Mouse (Mus musculus) forebrain, embryonic 13.5 days (tissue): ENCODE data around the gene Gm49711. TPM values are rescaled to one million over a fixed set of nuclear protein-coding genes. Genes with fewer than 3 reads are reported as not detected.
A peak's percentile ranks its signal among the peaks of the same experiment; 100 is the strongest.

Experiments used
- ATAC-seq: fragments of 200-750 bp; cut with Nextera tagmentation; 2 replicates; pipeline ENCODE4 v1.8.0; 2017
- H3K27ac ChIP-seq: fragments of 300-500 bp; sonication (generic); 2 replicates; pipeline ENCODE4 v1.5.1; 2015; ENCODE audit warnings: inconsistent platforms, mild to moderate bottlenecking, moderate library complexity
- H3K27me3 ChIP-seq: fragments of 300-500 bp; sonication (generic); 2 replicates; pipeline ENCODE4 v1.6.1; 2015; ENCODE audit warnings: mild to moderate bottlenecking, inconsistent platforms
- H3K36me3 ChIP-seq: fragments of 300-500 bp; sonication (generic); 2 replicates; pipeline ENCODE4 v1.6.1; 2015; ENCODE audit warnings: mild to moderate bottlenecking, inconsistent platforms; ENCODE audit not compliant: poor library complexity, severe bottlenecking
- H3K4me1 ChIP-seq: fragments of 300-500 bp; sonication (generic); 2 replicates; pipeline ENCODE4 v1.6.1; 2015; ENCODE audit warnings: inconsistent platforms
- H3K4me2 ChIP-seq: fragments of 300-500 bp; sonication (generic); 2 replicates; pipeline ENCODE4 v1.6.1; 2015; ENCODE audit warnings: inconsistent platforms, mild to moderate bottlenecking, moderate library complexity
- H3K4me3 ChIP-seq: fragments of 300-500 bp; sonication (generic); 2 replicates; pipeline ENCODE4 v1.5.1; 2015; ENCODE audit warnings: mild to moderate bottlenecking, inconsistent platforms
- H3K9ac ChIP-seq: fragments of 300-500 bp; sonication (generic); 2 replicates; pipeline ENCODE4 v1.6.1; 2015; ENCODE audit warnings: mild to moderate bottlenecking, inconsistent platforms
- H3K9me3 ChIP-seq: fragments of 300-500 bp; sonication (generic); replicated peaks from 2 replicates; pipeline ENCODE4 v1.6.1; 2016; ENCODE audit warnings: inconsistent platforms
- WGBS: fragments of 180-500 bp; shearing (Covaris S2); methylation state at CpG from one replicate; pipeline ENCODE4 v1.1.7; 2015; 5-methylcytosine and 5-hydroxymethylcytosine counted together
- polyA plus RNA-seq: library from polyadenylated mRNA; unstranded; fragments of >200 nt; fragmentation: Nextera tagmentation; extraction: Ambion mirVana; gene quantifications from 2 replicates; pipeline ENCODE4 v1.2.1, GENCODE M21; 2015

Gm49711 gene
- polyA plus RNA-seq, 1 experiment from 2014 or later = 0.18 TPM

DNA sequence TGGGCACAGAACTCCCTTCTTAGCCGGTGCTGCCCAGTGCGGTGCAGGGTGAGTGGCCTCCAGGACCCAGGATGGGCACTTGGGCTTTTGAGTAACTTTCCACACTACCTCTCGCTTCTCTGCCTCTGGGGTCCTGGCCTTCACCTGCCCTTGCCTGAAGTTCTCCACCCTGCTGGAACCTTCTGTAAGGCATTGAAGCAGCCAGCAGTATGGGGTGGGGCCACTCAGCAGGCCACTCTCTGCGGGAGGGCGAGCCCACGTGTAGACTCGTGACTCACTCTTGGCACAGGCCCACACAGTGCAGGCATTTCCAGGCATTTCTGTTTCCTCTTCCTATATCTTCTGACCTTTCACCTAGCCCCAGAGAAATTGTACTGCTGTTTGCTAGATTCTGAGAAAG is 18.7 kb upstream of the Gm49711 start:
- H3K4me1 ChIP-seq = no peaks in the 10 kb centered on the region
- H3K27me3 ChIP-seq = no peaks in the 10 kb centered on the region
- ATAC-seq = no peak
- 96% methylated on average over 7 of the region's 7 CpGs for WGBS
- H3K9me3 ChIP-seq = no peaks in the 10 kb centered on the region
- no peaks in the 10 kb centered on the region for H3K36me3 ChIP-seq
- no peak overlapping the region for H3K4me2 ChIP-seq
- no peak overlapping the region for H3K4me3 ChIP-seq
- H3K27ac ChIP-seq = no peak overlapping the region
- H3K9ac ChIP-seq = no peak overlapping the region

DNA sequence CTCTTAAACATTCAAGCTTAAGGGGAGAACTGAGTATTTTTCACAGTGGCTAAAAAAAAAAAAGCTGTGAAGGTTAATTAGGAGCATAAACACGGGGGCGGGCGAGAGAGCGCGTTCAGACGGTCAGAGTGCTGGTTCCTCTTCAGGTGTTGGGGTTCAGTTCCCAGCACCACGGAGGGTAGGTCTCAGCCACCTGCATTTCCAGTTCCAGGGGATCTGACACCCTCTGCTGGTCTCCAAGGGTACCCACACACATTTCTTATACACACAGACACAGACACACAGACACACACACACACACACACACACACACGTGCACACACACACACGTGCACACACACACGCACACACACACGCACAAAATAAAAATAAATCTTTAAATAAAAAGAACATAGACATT is 18.1 kb upstream of the Gm49711 start:
- Histone ChIP-seq H3K27ac (no peak overlapping the region), H3K4me3 (no peak overlapping the region), H3K9me3 (no peaks in the 10 kb centered on the region), H3K4me1 (no peaks in the 10 kb centered on the region), H3K9ac (no peak overlapping the region), H3K4me2 (no peak overlapping the region), H3K27me3 (no peaks in the 10 kb centered on the region), H3K36me3 (no peaks in the 10 kb centered on the region)
- WGBS = 96% methylated on average over 11 of the region's 11 CpGs
- no peak for ATAC-seq

DNA sequence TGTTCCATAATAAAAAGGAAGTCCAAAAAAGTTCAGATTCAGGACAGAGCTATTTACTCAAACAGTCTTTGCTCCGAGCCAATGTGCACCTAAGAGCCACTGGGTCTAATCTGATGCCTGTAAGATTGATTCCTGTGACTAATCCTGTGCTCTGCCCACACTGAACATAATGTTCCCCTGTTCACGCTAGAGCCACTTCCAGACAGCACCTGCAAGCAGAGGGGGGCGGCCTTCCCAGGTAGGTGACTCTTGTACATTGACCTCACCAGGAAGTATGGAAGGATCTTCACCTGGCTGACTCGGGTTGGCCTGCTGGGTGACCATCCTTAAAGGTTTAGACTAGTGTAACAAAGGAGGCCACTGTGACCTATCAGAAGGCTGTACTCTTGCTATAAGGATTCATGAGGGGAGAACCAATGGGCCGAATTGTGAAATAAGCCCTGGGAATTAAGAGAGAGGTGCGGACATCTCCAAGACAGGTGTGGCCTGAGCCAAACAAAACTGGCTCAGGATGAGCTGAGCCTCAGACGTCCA is 6.3 kb upstream of the Gm49711 start:
- Histone ChIP-seq H3K9ac (no peak overlapping the region), H3K36me3 (no peaks in the 10 kb centered on the region), H3K4me3 (no peak overlapping the region), H3K4me2 (no peak overlapping the region), H3K27ac (no peak overlapping the region), H3K4me1 (peaks cover 12% of the 10 kb centered on the region), H3K27me3 (no peaks in the 10 kb centered on the region), H3K9me3 (peaks cover 10% of the 10 kb centered on the region)
- no peak for ATAC-seq
- WGBS = 85% methylated on average over 7 of the region's 7 CpGs

DNA sequence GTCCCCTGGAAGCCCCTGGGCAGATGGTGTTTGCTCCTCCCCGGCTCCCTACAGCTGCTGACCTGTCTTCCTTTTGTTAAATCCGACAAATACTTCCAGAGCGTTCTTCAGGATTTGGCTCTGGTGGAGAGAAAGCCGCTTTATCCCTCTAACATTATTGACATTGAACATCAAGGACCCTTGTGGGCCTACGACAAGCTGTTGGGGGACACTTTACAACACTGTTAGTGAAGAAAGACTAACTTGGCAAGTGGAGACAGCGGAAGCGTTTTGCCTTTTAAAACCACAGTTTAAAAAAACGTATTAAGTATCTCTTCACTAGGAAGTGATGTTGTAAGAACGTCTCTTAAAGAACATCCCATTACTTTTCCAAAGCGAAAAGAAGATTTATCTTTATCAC is 5.5 kb upstream of the Gm49711 start:
- ATAC-seq = no peak
- 78% methylated on average over 10 of the region's 10 CpGs for WGBS

DNA sequence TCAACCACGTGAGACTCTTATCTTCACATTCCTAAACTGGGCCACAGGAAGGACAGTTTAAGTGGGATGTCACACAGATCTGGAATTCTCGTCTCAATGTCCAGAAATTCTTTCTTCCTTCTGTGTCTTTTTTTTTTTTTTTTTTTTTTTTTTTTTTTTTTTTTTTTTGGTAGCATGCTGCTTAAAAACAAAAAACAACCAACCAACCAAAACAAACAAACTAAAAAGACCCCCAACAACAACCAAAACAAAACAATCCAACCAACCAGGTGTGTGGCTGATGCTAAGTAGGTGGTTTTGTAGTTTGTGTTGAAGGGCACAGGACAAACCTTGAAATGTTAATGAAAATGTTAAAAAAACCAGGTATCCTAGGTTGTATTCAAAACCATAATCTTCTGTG is 1.4 kb upstream of the Gm49711 start:
- WGBS = 66% methylated on average over 2 of the region's 2 CpGs
- no peak overlapping the region for H3K27ac ChIP-seq
- H3K9me3 ChIP-seq = peaks cover 10% of the 10 kb centered on the region
- H3K4me2 ChIP-seq = no peak overlapping the region; the same call in 1 of the 2 replicates
- H3K9ac ChIP-seq = no peak overlapping the region
- no peaks in the 10 kb centered on the region for H3K27me3 ChIP-seq
- H3K4me1 ChIP-seq = peaks cover 29% of the 10 kb centered on the region
- H3K36me3 ChIP-seq = peaks cover 12% of the 10 kb centered on the region
- ATAC-seq = no peak
- no peak overlapping the region for H3K4me3 ChIP-seq

More for the DNA sequence above, 5.5 kb upstream of the Gm49711 start:
- Histone ChIP-seq H3K4me2 (no peak overlapping the region), H3K9ac (no peak overlapping the region), H3K27me3 (no peaks in the 10 kb centered on the region), H3K36me3 (no peaks in the 10 kb centered on the region), H3K4me1 (peaks cover 17% of the 10 kb centered on the region), H3K27ac (no peak overlapping the region), H3K9me3 (peaks cover 10% of the 10 kb centered on the region), H3K4me3 (no peak overlapping the region)

DNA sequence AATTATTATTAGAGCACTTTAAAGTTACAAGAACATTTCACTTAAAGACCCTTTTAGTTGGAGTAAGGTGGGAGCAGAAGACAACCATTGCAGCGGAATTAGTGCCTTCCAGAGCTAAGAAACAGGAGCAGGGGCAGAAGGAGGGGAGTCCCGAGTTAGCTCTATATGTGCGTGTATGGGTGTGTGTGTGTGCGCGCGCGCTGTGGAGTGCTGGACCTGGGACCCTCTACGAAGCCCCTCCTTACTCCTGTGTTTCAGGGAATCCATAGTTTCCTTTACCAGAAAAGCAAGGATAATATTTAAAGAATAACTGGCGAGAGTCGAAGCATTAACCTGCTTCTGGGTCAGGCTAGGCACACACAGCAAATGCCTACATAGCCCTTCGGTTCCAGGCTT is 662 bp upstream of the Gm49711 start:
- H3K27me3 ChIP-seq = no peaks in the 10 kb centered on the region
- H3K9me3 ChIP-seq = peaks cover 10% of the 10 kb centered on the region
- peaks cover 20% of the 10 kb centered on the region for H3K36me3 ChIP-seq
- peak overlapping the region; percentile 84 for H3K9ac ChIP-seq
- H3K4me1 ChIP-seq = peaks cover 29% of the 10 kb centered on the region
- WGBS = 3% methylated on average over 11 of the region's 11 CpGs
- peak overlapping the region; percentile 83 for H3K4me2 ChIP-seq
- peak; percentile 61 for ATAC-seq
- peak overlapping the region; percentile 79 for H3K27ac ChIP-seq
- H3K4me3 ChIP-seq = peak overlapping the region; percentile 87

DNA sequence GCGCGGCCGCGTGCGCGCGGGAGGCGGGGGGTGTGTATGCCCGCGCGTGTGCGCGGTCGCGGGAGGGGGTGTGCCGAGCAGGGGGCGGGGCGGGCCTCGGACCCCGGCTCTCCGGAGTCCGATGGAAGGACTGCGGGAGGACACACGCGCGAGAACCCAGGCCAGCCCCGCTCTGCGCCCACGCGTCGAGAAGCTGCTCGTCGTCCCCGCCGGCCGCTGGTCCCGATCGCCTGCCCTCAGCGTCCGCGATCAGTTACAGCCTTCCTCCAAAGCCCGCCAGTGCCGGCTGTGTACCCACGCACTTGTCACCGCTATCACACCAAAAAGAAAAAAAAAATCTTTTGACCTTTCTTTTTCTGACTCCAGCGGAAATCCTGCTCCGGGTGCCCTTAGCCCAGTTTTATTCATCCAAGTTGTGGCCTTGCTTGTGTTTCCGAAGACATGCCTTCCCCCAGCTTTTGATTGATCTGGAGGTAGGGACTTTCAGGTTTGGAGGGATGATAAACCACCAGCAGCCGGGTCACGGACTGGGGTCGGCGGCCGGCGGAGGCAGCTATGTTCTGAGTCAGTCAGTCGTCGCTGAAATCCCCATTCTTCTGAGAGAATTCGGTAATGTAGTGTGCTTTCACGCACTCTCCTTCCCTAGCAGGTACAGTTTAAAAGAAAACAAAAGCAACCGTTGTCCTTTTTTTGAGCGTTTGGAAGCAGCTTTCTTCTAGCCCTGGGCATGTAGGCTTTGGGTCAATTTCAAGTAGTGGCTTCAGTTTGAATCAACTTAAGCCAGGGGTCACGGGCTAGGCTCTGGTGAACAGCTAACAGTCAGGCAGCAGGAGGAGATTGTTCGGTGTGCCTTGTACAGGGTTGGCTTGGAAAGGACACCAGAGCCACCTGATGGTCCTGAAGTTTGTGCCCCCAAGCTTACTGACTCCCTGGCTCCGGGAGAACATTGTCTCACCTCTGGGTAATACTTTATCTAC is 816 bp downstream of the Gm49711 start:
- H3K27me3 ChIP-seq = no peaks in the 10 kb centered on the region
- peaks cover 4% of the 10 kb centered on the region; the same call in 1 of the 2 replicates for H3K9me3 ChIP-seq
- H3K4me3 ChIP-seq = peak overlapping the region; percentile 87
- peaks cover 33% of the 10 kb centered on the region for H3K36me3 ChIP-seq
- 2% methylated on average over 44 of the region's 63 CpGs for WGBS
- peak overlapping the region; percentile 84 for H3K9ac ChIP-seq
- H3K27ac ChIP-seq = peak overlapping the region; percentile 79; the same call in 1 of the 2 replicates
- peak; percentile 31 for ATAC-seq
- peaks cover 29% of the 10 kb centered on the region for H3K4me1 ChIP-seq
- peak overlapping the region; percentile 83 for H3K4me2 ChIP-seq

DNA sequence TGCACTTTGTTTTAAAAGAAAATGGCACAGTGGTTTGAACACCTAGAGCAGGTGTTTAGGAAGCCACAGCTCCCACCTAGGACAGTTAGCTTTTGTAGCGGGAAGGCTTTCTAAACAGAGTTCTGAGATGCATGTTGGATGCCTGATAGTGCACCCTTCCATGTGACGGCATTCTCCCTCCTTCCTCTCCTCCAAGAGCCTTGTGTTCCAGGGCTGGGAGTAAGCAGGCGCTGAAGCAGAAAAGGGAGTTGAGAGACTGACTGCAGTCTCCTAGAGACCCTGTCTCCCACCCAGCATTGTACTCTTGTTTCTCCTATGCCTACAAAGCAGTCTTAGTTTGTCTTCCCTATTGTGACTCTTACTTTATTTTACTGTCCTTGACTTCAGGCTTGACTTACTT is 2.1 kb downstream of the Gm49711 start:
- peak overlapping the region; percentile 83 for H3K4me2 ChIP-seq
- H3K9ac ChIP-seq = peak overlapping the region; percentile 22; the same call in 1 of the 2 replicates
- H3K36me3 ChIP-seq = peaks cover 45% of the 10 kb centered on the region
- ATAC-seq = no peak
- peaks cover 29% of the 10 kb centered on the region for H3K4me1 ChIP-seq
- WGBS = 75% methylated on average over 3 of the region's 3 CpGs
- no peaks in the 10 kb centered on the region for H3K27me3 ChIP-seq
- no peak overlapping the region for H3K27ac ChIP-seq
- H3K4me3 ChIP-seq = peak overlapping the region; percentile 87; the same call in 1 of the 2 replicates
- H3K9me3 ChIP-seq = no peaks in the 10 kb centered on the region

DNA sequence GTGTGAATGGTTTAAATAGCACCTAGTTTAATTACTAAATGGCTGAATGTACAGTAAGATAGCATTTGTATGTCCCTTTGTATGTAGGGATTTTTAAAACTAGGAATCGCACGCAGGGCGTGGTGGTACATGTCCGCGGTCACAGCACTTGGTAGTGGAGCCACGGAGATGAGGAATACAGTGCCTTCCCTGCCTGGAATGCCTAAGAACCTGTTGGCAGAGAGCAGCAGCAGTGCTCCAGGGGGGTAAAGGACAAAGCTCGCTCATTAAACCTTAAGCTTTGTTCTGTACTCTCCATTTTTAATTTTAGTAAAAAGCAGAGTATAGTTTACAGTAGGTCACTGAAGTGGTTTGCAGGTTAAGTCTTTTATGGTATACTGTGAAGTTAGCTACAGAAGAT is 3.5 kb downstream of the Gm49711 start:
- WGBS = 94% methylated on average over 7 of the region's 7 CpGs
- no peak overlapping the region for H3K4me3 ChIP-seq
- H3K36me3 ChIP-seq = peaks cover 55% of the 10 kb centered on the region
- no peak for ATAC-seq
- H3K4me2 ChIP-seq = no peak overlapping the region
- peaks cover 29% of the 10 kb centered on the region for H3K4me1 ChIP-seq
- H3K9ac ChIP-seq = no peak overlapping the region
- no peak overlapping the region for H3K27ac ChIP-seq
- no peaks in the 10 kb centered on the region for H3K9me3 ChIP-seq
- no peaks in the 10 kb centered on the region for H3K27me3 ChIP-seq

DNA sequence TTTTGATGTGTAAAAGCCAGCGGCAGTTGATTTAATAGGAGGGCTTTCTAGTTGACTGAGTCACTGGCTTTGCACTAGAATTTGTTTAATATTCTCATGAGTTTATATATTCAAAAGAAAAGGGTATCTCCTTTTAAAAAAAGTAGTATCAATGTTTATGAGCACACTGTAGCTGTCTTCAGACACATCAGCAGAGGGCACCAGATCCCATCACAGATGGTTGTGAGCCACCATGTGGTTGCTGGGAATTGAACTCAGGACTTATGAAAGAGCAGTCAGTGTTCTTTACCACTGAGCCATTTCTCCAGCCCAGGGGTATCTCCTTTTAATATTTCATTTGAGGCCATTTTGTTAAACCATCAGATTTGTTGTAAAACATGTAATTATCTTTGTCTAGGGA is 4.7 kb downstream of the Gm49711 start:
- 97% methylated on average over 1 of the region's 1 CpGs for WGBS

DNA sequence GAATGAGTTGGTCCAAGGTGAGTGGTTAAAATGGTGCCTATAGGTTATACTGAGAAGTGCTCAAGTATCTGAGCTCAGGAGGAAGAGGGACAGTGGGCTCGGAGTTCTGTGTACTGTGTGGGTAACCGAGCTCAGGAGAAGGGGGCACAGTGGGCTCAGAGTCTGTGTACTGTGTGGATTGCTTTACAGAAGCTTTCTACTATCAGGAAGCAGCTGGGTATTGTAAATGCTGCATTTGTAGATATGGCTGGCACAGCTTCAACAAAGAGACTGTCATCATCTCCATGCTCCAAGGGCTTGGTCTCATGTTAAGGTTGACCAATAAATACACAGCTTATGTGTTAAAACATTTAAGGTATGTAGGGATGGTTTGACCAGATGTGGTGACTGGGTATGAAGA is 6.7 kb downstream of the Gm49711 start:
- H3K9ac ChIP-seq = no peak overlapping the region
- 88% methylated on average over 2 of the region's 2 CpGs for WGBS
- no peak overlapping the region for H3K27ac ChIP-seq
- peaks cover 77% of the 10 kb centered on the region for H3K36me3 ChIP-seq
- no peak overlapping the region for H3K4me2 ChIP-seq
- H3K4me3 ChIP-seq = no peak overlapping the region
- no peak for ATAC-seq
- H3K9me3 ChIP-seq = no peaks in the 10 kb centered on the region
- no peaks in the 10 kb centered on the region for H3K27me3 ChIP-seq
- peaks cover 15% of the 10 kb centered on the region for H3K4me1 ChIP-seq

More for the DNA sequence above, 4.7 kb downstream of the Gm49711 start:
- Histone ChIP-seq H3K36me3 (peaks cover 63% of the 10 kb centered on the region), H3K4me2 (no peak overlapping the region), H3K9me3 (no peaks in the 10 kb centered on the region), H3K4me3 (no peak overlapping the region), H3K4me1 (peaks cover 24% of the 10 kb centered on the region), H3K27ac (no peak overlapping the region), H3K9ac (no peak overlapping the region), H3K27me3 (no peaks in the 10 kb centered on the region)
- no peak for ATAC-seq

DNA sequence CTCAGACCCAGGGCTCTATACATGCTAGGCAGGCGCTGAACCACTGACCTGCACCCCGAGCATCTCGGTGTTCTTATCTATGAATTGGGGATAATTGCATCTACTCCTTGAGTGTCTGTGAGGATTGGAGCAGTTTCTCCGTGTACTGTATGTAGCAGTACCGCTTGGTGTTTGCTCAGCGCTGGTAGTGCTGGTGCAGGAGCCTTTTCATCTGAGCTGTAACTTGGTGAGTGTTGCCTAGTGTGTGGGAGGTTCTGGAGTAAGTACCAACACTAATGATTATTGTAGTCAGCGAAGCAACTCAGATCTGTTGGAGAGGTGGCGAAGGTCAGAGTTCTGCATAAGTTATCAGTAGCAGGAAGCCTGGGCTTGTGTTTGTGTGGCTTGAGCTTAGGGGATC is 12.2 kb downstream of the Gm49711 start:
- no peak overlapping the region for H3K27ac ChIP-seq
- H3K4me2 ChIP-seq = no peak overlapping the region
- no peak overlapping the region for H3K9ac ChIP-seq
- no peaks in the 10 kb centered on the region for H3K9me3 ChIP-seq
- H3K4me1 ChIP-seq = no peaks in the 10 kb centered on the region
- H3K27me3 ChIP-seq = no peaks in the 10 kb centered on the region
- no peak overlapping the region for H3K4me3 ChIP-seq
- ATAC-seq = no peak
- WGBS = 93% methylated on average over 8 of the region's 8 CpGs
- peaks cover 44% of the 10 kb centered on the region for H3K36me3 ChIP-seq
